Mouse (Mus musculus) forebrain, embryonic 15.5 days (tissue): ENCODE measurements at regions not wholly inside any gene's neighbourhood (a gene's known extent, or its start where the extent isn't known, plus 50 kb on each side); places are given as distances from the start of the nearest gene placed in this dataset.

Source experiments
- ATAC-seq: fragments of 200-750 bp; cut with Nextera tagmentation; replicated peaks from 2 replicates; pipeline ENCODE4 v1.8.0; 2017; ENCODE audit warnings: mild to moderate bottlenecking, moderate TSS enrichment, moderate library complexity
- H3K27ac ChIP-seq: fragments of 300-500 bp; sonication (generic); replicated peaks from 2 replicates; pipeline ENCODE4 v1.5.1; 2015; ENCODE audit warnings: mild to moderate bottlenecking, inconsistent platforms
- H3K27me3 ChIP-seq: fragments of 300-500 bp; sonication (generic); 2 replicates; pipeline ENCODE4 v1.6.1; 2015; ENCODE audit warnings: inconsistent platforms
- H3K36me3 ChIP-seq: fragments of 300-500 bp; sonication (generic); 2 replicates; pipeline ENCODE4 v1.6.1; 2015; ENCODE audit warnings: mild to moderate bottlenecking, inconsistent platforms
- H3K4me1 ChIP-seq: fragments of 300-500 bp; sonication (generic); 2 replicates; pipeline ENCODE4 v1.6.1; 2015; ENCODE audit warnings: inconsistent platforms
- H3K4me2 ChIP-seq: fragments of 300-500 bp; sonication (generic); replicated peaks from 2 replicates; pipeline ENCODE4 v1.6.1; 2015; ENCODE audit warnings: mild to moderate bottlenecking, inconsistent platforms
- H3K4me3 ChIP-seq: fragments of 300-500 bp; sonication (generic); 2 replicates; pipeline ENCODE4 v1.5.1; 2015; ENCODE audit warnings: mild to moderate bottlenecking, inconsistent platforms
- H3K9ac ChIP-seq: fragments of 300-500 bp; sonication (generic); replicated peaks from 2 replicates; pipeline ENCODE4 v1.6.1; 2015; ENCODE audit warnings: mild to moderate bottlenecking, inconsistent platforms
- H3K9me3 ChIP-seq: fragments of 300-500 bp; sonication (generic); 2 replicates; pipeline ENCODE4 v1.6.1; 2016; ENCODE audit warnings: inconsistent platforms
- WGBS: fragments of 180-500 bp; shearing (Covaris S2); methylation state at CpG from one replicate; pipeline ENCODE4 v1.1.7; 2015; ENCODE audit warnings: mixed read lengths; 5-methylcytosine and 5-hydroxymethylcytosine counted together

DNA sequence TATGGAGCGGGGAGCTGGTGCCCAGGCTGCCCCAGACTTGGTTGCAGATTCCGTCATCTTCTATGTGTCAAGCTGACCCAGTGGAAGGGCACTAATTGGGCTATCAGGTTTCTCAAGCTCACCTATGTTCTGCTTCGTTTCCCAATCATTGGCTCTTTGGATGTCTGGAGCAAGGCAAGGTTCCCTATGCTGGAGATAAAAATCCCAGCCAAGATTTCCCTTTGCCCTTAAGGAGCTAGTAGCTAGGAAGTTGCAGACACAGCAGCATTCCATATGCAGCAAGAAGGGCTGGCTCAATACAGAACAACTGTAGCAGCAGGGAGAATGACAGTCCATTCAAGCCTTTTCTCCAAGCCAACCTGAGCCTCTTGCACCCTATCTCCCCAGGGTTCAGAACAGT, 159.2 kb upstream of the Zfp706 start:
- Histone ChIP-seq H3K36me3 (no peaks in the 10 kb centered on the region), H3K4me1 (no peaks in the 10 kb centered on the region), H3K27ac (no peak overlapping the region), H3K4me3 (no peak overlapping the region), H3K27me3 (no peaks in the 10 kb centered on the region), H3K4me2 (no peak overlapping the region), H3K9ac (no peak overlapping the region), H3K9me3 (no peaks in the 10 kb centered on the region)
- 84% methylated on average over 3 of the region's 3 CpGs for WGBS
- ATAC-seq: no peak

DNA sequence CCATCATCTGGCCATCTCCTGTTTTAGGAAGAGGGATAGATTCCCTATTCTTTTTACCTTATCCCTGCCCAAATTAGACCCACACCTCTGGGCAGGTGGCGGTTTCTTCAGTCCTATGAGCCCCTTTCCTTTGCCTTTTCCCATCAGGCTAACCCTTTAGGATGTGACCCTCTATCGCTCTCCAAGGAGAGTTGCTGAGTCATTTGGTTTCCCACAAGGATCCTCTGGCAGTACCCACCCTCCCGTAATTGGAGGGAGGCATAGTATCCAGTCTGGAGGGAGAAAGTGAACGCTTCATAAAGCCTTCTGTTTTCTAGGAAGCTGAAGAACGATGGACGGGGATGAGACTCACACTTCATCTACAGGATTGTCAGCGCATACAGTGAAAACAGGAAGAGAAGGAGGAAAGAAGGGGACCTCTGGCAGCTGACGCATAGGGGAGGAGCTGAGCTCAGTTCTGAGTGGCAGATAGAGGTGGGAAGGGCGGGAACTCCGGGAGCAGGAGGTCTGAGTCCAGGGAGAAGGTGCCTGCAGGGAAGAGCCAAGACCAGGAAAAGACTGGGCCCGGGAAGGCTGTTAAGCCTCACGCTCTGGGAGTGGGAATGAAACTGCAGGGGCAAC, 158.4 kb upstream of the Zfp706 start:
- ATAC-seq: no peak
- H3K27me3 ChIP-seq: no peaks in the 10 kb centered on the region
- no peaks in the 10 kb centered on the region for H3K36me3 ChIP-seq
- H3K4me1 ChIP-seq: no peaks in the 10 kb centered on the region
- H3K4me3 ChIP-seq: no peak overlapping the region
- no peaks in the 10 kb centered on the region for H3K9me3 ChIP-seq
- H3K27ac ChIP-seq: no peak overlapping the region
- no peak overlapping the region for H3K9ac ChIP-seq
- WGBS: 29% methylated on average over 12 of the region's 12 CpGs
- H3K4me2 ChIP-seq: no peak overlapping the region

DNA sequence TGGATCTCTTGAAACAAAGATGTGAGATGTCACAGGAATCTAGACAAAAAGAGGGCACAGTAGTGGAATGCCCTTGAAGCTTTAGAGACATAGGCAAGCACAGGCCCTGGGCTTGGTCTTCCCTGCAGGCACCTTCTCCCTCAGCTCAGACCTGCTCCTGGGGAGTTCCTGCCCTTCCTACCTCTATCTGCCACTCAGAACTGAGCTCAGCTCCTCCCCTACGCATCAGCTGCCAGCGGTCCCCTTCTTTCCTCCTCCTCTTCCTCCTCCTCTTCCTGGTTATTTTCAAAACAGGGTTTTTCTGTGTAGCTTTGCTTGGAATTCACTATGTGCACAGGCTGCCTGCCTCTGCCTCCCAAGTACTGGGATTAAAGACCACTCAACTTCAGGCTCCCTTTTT, 157.6 kb upstream of the Zfp706 start:
- Histone ChIP-seq H3K27ac (no peak overlapping the region), H3K9me3 (no peaks in the 10 kb centered on the region), H3K4me2 (no peak overlapping the region), H3K27me3 (no peaks in the 10 kb centered on the region), H3K36me3 (no peaks in the 10 kb centered on the region), H3K4me1 (no peaks in the 10 kb centered on the region), H3K9ac (no peak overlapping the region), H3K4me3 (no peak overlapping the region)
- no peak for ATAC-seq
- 56% methylated on average over 2 of the region's 2 CpGs for WGBS

DNA sequence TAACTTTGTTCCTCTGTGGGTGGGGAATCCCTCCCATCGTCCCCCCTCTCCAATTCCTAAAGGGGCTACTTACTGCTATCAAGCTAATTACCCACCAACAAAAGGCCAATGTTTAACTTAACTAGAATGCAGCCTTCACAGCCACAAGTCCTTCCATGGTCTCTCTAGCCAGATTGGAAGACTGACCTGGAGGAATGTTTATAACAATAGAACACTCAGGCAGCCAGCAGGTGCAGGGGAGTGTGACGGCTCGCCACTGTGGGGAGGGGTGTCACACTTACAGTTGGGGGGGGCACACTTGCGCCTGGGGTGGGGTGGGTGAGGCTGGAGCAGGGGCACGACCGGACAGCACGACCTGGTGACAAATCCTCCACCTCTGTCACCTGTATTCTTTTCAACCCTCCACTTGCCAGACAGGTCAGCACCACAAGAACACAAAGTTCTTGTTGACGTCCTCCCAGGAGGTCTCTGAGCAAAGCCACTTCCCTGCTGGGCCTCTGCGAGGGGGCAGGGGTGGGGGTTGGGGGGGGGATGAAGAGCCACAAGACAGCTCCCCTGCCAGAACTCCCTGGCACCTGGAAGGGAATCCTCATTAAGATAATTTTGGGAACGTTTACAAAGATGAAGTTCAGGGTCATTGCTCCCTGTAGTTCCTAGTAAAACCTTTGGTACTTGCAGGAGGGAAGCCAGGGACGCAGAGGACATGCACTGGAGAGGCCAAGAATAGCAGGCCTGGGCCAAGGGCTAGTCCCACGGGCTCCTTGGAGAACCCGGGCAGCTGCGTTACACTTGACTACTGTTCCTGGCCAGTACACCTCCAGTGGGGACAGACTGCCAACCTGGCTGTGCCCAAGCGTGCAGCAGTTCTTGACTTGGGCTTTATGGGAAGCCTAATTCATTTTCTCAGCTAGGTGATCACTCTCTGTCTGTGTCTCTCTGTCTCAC, 156.9 kb upstream of the Zfp706 start:
- no peaks in the 10 kb centered on the region for H3K27me3 ChIP-seq
- H3K4me2 ChIP-seq: no peak overlapping the region
- no peak overlapping the region for H3K9ac ChIP-seq
- 23% methylated on average over 15 of the region's 15 CpGs for WGBS
- no peak overlapping the region for H3K27ac ChIP-seq
- ATAC-seq: no peak
- H3K36me3 ChIP-seq: no peaks in the 10 kb centered on the region
- H3K9me3 ChIP-seq: no peaks in the 10 kb centered on the region
- H3K4me1 ChIP-seq: no peaks in the 10 kb centered on the region; the same call in 1 of the 2 replicates
- no peak overlapping the region for H3K4me3 ChIP-seq

DNA sequence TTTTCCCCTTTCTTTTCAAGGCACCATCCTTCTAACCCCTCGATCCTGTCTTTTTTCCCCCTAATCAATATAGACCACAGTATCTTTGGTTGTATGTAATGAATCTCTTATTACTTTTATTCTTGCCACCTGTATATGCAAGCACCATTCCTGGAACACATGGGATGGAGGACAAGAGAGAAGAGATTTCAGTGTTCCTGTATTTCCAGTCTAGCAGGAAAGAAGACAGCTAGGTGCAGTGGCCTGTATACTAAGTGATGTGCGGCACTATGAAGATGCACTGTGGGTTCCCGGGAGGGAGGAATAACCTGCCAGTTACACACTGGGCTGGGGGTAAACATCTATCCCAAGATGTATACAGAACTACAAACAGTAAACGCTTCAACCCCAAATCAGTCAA, 152.4 kb upstream of the Zfp706 start:
- no peak overlapping the region for H3K9ac ChIP-seq
- no peaks in the 10 kb centered on the region for H3K36me3 ChIP-seq
- H3K9me3 ChIP-seq: no peaks in the 10 kb centered on the region
- H3K4me1 ChIP-seq: peaks cover 8% of the 10 kb centered on the region
- no peak overlapping the region for H3K4me2 ChIP-seq
- WGBS: 82% methylated on average over 4 of the region's 4 CpGs
- no peak overlapping the region for H3K4me3 ChIP-seq
- H3K27me3 ChIP-seq: no peaks in the 10 kb centered on the region
- H3K27ac ChIP-seq: no peak overlapping the region
- ATAC-seq: no peak

DNA sequence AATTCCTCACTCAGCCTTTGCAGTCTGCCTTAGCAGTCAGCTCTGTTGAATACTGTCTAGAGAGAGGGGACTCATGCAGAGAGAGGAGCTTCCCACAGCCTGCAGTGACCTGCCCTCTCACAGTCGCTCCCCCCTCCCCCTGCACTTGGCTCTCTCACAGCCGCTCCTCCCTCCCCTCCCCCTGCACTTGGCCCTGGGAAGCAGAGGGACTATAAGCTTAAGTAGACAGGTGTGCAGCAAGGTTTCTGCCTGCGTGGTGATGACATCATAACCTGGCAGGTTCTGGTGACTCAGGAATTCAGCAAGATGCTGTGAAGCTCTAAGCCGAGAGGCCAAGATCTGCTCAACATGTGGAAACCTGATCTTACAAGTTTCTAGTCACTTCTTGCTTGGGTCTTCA, 151.8 kb upstream of the Zfp706 start:
- WGBS: 14% methylated on average over 4 of the region's 4 CpGs

DNA sequence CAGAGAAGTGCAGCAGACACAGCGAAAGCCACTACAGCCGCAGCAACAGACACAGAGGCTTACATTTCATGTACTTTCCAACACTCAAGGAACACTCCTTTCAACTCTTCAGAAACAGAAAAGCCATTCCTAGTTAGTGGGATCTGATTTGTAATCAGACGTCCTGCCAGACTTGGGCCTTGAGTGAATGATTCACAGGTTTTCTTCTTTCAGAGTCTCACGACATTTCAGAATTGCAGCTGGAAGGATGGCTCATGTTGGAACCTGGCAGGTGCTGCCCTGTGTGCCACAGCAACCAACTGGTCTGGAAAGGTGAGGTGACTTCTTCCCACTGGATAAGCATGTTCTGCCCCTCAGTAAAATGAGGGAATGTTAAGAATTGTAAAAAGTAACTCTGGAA, 149.8 kb upstream of the Zfp706 start:
- Histone ChIP-seq H3K9me3 (no peaks in the 10 kb centered on the region), H3K9ac (no peak overlapping the region), H3K27ac (no peak overlapping the region), H3K4me2 (no peak overlapping the region), H3K4me3 (no peak overlapping the region), H3K4me1 (peaks cover 8% of the 10 kb centered on the region), H3K27me3 (no peaks in the 10 kb centered on the region), H3K36me3 (no peaks in the 10 kb centered on the region)
- 57% methylated on average over 4 of the region's 4 CpGs for WGBS
- no peak for ATAC-seq

More for the DNA sequence above, 151.8 kb upstream of the Zfp706 start:
- Histone ChIP-seq H3K9me3 (no peaks in the 10 kb centered on the region), H3K27me3 (no peaks in the 10 kb centered on the region), H3K4me3 (no peak overlapping the region), H3K4me2 (no peak overlapping the region), H3K4me1 (peaks cover 8% of the 10 kb centered on the region), H3K36me3 (no peaks in the 10 kb centered on the region), H3K9ac (no peak overlapping the region), H3K27ac (no peak overlapping the region)
- ATAC-seq: no peak

DNA sequence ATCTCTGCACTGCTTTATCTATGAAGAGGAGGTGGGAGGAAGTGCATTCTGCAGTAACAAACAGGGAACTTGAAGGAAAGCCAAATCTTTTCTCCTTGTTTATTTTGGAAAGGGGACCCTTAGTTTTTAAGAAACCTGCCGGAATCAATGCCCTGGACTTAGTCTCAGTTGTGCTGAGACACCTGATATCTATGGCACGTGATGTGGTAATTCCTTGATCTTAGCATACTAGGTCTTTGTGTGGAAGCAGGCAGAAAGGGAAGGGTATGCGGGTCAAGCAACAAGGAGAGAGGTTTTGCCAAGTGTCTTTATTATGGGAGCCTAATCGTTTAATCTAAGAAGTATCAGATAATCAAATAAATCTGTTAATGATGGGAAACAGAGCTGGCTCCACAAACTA, 147.4 kb upstream of the Zfp706 start:
- Histone ChIP-seq H3K4me1 (peaks cover 8% of the 10 kb centered on the region), H3K36me3 (no peaks in the 10 kb centered on the region), H3K4me2 (no peak overlapping the region), H3K4me3 (no peak overlapping the region), H3K9ac (no peak overlapping the region), H3K9me3 (no peaks in the 10 kb centered on the region), H3K27me3 (no peaks in the 10 kb centered on the region), H3K27ac (no peak overlapping the region)
- WGBS: 85% methylated on average over 4 of the region's 4 CpGs
- no peak for ATAC-seq

DNA sequence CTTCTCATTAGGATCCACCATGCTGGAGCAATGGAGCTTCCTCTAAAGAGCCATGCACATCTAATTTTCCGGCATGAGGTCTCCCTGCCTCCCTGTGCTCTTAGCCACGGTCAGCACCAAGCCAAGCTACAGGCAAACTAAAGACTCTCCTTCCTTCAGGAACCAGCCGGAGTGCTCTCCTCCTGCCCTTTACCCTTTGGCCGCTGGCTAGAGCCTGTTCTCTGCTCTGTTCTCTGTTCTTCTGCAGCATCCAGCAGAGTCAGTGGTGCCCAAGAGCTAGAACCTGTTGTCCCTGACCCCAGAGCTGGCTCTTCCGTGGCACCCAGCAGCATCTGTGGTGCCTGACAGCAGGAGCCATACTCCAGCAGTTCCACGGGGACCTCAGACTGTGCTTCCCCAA, 145.6 kb upstream of the Zfp706 start:
- H3K4me3 ChIP-seq: no peak overlapping the region
- no peak for ATAC-seq
- no peaks in the 10 kb centered on the region for H3K27me3 ChIP-seq
- H3K9ac ChIP-seq: no peak overlapping the region
- no peak overlapping the region for H3K4me2 ChIP-seq
- H3K27ac ChIP-seq: no peak overlapping the region
- H3K9me3 ChIP-seq: no peaks in the 10 kb centered on the region
- H3K36me3 ChIP-seq: no peaks in the 10 kb centered on the region
- H3K4me1 ChIP-seq: peaks cover 4% of the 10 kb centered on the region; the same call in 1 of the 2 replicates
- WGBS: 91% methylated on average over 6 of the region's 6 CpGs

DNA sequence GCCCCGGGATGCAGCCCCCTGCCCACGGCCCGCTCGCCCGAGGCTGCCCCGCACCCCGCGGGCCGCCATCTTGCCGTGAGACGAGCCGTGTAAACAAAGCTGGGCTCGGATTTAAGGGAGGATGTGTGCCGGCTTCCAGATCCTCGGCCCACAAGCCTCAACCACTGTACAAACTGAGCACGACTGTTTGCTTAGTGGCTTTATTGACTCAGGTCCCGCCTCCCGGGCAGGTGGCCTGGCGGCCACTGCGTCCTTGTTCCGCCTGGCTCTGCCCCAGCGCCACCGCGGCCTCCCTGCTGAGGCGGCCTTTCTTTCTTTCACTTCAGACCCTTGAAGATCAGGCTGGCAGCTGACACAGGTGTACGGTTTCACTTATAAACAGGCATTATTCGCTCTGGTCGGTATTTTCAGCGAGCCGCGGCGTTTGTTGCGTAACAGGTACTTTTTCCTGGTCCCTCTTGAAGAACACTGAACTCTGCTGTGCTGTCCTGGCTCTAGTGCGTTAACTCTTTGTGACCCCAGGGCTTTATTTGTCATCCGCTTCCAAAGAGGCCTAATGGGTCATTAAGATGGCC, 128.1 kb upstream of the Zfp706 start:
- Histone ChIP-seq H3K27me3 (no peaks in the 10 kb centered on the region), H3K27ac (peak overlapping the region; percentile 85), H3K4me1 (peaks cover 18% of the 10 kb centered on the region), H3K4me2 (peak overlapping the region; percentile 75), H3K36me3 (no peaks in the 10 kb centered on the region), H3K9ac (peak overlapping the region; percentile 80), H3K4me3 (peak overlapping the region; percentile 48), H3K9me3 (no peaks in the 10 kb centered on the region)
- WGBS: 1% methylated on average over 35 of the region's 35 CpGs
- ATAC-seq: peak; percentile 66

DNA sequence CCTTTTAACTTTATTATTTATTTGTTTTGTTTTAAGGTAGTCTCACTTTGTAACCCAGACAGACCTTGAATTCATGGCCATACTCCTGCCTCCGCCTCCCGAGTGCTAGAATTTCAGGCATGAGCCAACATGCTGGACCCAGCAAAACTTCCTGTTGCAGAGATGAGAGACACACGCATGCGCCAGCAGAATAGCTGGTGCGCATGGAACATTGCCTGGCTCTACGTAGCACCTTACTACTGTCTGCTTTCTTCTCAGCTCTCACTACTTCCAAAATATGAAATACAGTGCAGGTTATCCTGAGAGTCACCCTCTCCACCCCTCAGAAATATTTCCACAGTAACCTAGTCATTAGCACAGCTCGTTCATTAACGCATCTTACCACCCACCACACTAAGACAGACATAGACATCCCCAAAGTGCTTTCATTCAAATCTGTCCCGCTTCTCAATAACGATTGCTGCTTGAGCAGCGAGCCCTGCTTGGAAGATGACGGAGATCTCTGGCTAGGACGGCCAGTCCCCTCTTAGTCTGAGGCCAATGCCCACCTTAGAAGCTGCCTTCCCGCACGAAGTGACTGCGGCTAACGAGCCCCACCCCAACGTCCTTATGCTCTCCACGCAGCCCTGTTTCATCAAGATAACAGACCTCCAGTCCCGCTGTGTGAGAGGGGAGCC, 127.5 kb upstream of the Zfp706 start:
- H3K27ac ChIP-seq: peak overlapping the region; percentile 85
- H3K27me3 ChIP-seq: no peaks in the 10 kb centered on the region
- WGBS: 23% methylated on average over 20 of the region's 20 CpGs
- H3K9me3 ChIP-seq: no peaks in the 10 kb centered on the region
- peak overlapping the region; percentile 80 for H3K9ac ChIP-seq
- peak; percentile 71 for ATAC-seq
- peaks cover 18% of the 10 kb centered on the region for H3K4me1 ChIP-seq
- peak overlapping the region; percentile 75 for H3K4me2 ChIP-seq
- H3K4me3 ChIP-seq: peak overlapping the region; percentile 48
- no peaks in the 10 kb centered on the region for H3K36me3 ChIP-seq

DNA sequence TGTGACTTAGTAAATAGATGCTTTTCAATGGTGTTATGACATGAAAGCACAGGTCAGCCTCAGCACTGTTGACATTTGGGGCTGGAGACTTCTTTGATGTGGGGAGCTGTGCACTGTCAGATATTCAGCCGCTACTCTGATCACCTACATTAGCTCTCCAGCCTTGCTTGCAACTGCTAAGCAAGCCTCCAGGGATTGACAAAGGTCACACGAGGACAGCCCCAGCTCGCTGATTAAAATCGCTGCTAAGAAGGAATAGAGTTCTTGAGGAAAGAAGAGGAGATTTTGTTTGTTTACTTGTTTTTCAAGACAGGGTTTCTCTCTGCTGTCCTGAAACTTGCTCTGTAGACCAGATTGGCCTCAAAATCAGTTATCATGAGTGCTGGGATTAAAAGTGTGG, 126.8 kb upstream of the Zfp706 start:
- Histone ChIP-seq H3K36me3 (no peaks in the 10 kb centered on the region), H3K4me1 (peaks cover 18% of the 10 kb centered on the region), H3K4me3 (no peak overlapping the region), H3K27me3 (no peaks in the 10 kb centered on the region), H3K9me3 (no peaks in the 10 kb centered on the region), H3K9ac (no peak overlapping the region), H3K27ac (0 out of 2 replicates have a peak overlapping the region, but pooled peaks have one; percentile 17), H3K4me2 (no peak overlapping the region)
- 42% methylated on average over 4 of the region's 4 CpGs for WGBS
- no peak for ATAC-seq
